Mouse (Mus musculus): ENCODE data around the gene Casp6.

Gene Casp6

DNA sequence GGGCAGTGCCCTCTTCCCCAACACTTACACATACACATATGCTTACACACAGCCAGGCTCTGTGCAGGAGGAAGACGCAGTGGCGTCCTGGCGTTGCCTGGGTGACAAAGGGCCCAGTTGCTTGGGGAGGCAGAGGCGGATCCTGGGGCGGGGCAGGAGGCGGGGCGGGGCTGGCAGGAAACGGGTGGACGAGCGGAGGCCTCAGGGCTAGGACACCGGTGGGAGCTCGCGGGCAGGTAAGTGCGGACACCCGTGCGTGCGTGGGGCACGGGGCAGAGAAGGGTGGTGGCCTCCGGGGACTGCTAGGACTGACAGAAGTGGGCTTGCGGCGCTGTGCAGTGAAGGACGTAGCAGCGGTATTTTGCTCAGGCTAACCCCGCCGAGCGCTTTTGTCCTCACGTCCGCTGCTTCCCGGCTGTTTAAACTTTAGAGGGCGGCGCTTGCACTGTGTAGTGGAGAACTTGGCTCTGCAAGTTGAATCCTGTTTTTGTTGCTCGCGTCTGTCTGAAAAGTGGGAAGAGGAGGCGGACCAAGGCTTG lies at the start of gene Casp6:
TSS of gene Casp6 (plus strand) at position 155 of the 539 bp plus-strand sequence.
- DNase-seq (ENCODE audit: low read depth) = peak; percentile 71

DNA sequence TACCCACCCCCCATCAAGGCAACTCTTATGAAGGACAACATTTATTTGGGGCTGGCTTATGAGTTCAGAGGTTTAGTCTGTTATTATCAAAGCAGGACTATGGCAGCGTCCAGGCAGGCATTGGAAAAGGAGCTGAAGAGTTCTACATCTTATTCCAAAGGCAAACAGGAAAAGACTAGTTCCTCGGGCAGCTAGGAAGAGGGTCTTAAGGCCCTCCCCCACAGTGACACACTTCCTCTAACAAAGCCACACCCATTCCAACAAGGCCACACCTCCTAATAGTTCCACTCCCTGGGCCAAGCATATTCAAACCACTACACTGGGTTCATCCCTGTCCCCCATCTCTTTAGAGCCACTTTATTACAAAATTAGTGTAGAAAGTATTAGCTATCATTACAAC lies 38.6 kb upstream of the Casp6 start:
- DNase-seq (ENCODE audit: low read depth) = no peak

DNA sequence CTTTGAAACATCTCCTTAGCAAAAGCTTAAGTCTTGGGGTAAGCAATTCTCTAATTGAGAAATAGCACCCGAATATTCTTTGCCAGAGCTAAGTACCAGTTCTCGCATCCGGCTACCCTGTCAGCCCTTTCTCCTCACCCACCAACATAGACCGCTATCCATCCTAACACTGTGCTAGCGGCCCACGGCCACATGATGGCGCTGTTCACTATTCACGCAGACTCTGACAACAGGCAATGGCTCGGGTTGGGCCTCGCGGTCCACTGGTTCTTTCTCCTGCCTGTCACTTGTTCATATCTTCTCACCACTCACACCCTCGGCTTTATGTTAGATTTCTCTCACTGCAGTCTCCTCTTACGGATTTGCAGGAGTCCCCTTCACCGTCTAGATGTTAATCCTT lies 37.5 kb upstream of the Casp6 start:
- DNase-seq (ENCODE audit: low read depth) = no peak

DNA sequence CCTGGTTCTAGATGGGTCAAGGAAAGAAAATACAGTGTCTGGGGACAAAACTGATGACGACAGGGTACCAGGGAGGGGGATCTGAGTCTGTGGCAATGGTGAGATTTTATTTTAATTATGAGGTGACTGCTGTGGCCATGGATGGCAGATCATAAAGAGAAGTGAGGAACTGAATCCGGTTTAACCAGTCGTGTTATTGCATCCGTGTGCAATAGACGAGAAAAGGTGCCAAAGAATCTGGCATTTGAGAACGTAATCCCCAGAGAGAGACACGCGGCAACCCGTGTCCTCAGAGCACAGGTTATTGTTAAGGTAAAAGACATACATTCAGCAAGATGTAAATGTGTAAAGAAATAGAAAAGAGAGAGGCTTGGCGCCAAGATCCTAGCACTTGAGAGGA lies 23.9 kb upstream of the Casp6 start:
- DNase-seq (ENCODE audit: low read depth) = no peak

DNA sequence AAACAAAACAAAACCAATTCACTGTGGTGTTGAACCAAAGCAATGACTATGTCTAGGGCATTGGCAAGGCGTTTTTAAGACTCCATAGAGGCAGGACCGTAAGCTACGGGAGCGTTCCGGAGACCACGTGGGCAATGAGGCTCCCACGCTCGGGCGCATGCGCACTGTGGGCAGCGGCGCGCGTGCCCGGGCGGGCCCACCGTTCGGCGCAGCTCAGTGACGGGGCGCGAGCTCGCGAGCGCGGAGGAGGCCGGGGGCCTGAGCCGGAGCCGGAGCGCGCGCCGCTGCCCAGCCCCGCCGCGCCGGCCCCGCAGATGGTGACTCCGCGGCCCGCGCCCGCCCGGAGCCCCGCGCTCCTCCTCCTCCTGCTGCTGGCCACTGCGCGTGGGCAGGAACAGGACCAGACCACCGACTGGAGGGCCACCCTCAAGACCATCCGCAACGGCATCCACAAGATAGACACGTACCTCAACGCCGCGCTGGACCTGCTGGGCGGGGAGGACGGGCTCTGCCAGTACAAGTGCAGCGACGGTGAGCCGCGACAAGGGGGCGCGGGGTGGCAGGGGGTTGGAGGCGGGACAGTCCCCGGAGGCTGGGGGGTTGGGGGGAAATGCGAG lies 22.7 kb upstream of the Casp6 start, which contains the start of gene Pla2g12a:
TSS of gene Pla2g12a (plus strand) at position 202 of the 617 bp plus-strand sequence.
- peak; percentile 70 for DNase-seq (ENCODE audit: low read depth)

DNA sequence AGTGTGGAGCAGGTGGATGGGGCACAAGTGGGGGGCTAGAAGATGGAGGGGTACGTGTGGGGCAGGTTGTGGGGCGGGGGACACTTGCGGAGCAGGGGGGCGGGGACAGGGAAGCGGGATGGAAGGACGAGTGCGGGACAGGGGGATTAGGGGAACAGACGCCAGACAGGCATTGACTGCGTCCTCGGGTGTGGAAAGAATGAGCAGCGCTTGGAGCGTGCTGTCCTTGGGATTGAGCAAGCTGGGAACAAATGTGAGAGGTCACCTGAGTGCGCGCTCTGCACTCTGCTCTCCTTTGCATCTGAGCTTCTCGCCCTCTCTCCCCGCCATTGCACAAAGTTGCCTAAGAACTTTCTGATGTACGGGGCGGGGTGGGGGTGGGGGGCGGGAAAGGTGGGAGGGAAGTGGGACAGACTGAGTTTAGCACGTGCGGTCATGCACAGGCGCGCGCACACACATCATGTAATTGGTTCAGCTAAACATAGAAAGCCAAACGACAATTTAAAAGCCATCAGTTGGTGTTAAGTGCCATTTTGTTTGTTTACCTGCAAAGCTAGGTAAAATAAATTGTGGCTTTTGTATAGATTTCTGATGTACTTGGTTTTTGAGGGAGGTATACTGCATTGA lies 22.0 kb upstream of the Casp6 start:
- peak; percentile 34 for DNase-seq (ENCODE audit: low read depth)

DNA sequence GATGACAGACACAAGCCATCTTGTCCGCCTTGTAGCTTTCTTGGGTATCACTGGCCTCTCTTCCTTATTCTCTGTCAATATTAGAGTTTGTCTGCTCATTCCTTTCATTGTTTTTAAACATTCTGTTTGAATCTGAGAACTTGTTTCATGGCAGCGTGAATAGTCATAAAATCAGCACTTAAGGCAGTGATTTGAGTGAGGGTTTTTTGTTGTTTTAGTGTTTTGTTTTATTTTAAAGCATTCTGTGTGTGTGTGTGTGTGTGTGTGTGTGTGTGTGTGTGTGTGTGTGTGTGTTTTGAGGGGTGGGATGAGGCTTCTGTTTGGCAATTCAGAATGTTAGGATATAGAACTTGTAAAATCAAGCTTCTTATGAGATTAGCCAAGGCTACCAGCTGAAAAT lies 21.3 kb upstream of the Casp6 start:
- no peak for DNase-seq (ENCODE audit: low read depth)

DNA sequence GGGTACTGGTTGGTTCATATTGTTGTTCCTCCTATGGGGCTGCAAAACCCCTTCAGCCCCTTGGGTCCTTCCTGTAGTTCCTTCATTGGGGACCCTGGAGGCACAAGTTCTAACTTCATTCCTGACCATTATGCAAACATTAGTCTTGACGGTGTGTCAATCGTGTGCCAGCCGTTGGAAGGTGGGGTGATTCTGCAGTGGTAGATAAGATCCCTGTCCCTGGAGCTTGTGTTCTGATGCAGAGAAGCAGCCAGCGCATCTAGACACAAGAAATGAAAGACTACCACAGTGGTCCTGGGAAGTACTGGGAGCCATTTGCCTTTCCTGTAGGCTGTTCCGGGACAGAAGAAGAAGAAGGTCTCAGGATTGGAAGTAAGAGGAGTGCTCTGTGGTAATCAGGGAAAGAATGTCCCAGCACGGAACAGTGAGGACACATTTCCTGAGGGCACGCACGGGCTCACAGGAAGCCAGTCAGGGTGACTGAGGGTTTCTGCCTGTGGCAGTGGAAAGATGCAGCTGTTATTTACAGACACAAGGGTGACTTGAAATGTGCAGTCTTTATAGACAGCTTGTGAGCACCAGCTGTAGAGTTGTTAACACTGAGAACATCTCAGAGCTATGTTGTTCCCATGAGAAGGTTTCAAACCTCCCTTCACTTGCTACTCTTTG lies 20.2 kb upstream of the Casp6 start:
- peak; percentile 67 for DNase-seq (ENCODE audit: low read depth)

DNA sequence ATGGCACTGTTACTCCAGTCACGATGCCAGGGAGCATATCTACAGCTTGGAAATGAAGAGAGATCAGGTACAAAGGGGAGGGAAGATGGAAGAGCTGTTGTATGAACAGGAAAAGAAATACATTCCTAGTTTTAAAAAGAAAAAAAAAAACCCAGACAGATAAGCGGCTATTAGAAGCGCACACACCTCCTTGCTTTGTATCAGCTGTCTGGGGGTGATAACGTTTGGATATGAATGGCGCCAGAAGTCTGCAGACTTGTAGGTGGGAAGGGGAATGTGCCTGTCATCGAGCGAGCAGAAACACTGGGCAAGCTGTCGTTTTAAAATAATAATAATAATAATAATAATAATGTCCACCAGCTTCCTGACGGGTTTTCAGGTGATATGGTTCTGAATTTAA lies 15.6 kb upstream of the Casp6 start:
- peak; percentile 48 for DNase-seq (ENCODE audit: low read depth)

DNA sequence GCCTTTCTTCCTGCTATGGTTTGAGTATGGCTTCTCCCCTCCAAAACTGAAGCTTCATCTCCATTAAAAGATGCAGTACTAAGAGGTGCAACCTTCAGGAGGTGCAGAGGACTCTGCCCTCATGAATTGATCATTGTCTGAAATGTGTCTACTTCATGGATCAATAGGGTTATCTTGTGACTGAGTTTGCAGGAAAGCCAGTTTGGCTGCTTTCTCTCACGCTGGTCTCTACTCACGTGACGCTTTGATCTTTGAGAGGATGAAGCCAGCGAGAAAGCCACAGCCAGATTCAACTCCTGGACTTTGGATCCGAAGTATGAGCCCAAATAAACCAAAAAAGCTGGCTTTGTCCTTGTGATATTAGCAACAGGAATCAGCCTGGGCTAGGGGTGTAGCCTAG lies 14.8 kb upstream of the Casp6 start:
- no peak for DNase-seq (ENCODE audit: low read depth)

DNA sequence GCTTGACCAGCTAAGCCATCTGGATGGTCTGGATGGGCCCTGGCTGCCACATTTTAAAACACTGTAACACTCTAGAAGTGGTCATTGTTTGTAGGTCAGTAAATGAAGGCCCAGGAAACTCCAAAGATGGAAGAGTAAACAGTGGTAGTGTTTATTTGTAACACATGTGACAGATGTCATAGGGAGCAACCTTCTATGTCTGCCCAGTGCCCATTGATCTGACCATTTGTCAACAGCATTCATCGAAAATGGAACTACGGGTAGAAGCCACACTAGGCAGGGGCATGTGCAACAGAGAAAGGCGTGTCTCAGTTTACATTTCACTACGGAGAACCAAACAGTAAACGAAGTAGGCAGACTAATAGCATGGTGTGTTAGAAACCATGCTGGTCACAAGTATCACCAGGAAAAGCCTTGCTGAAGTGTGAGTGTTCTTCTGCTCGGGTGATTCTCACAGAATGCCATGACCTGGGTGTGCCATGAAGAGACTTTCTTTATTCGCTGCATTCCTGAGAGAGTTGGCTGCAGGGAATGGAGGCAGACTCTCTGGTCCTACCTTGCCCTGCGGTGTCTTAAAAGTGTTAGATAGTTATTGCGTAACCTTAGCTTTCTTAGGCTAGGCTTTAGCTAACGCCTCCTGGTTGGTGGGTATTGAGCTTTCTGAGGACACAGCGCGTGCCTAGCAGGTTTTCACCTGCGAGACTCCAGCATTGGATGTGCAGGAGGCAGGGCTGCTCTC lies 13.3 kb upstream of the Casp6 start:
- DNase-seq (ENCODE audit: low read depth) = no peak

DNA sequence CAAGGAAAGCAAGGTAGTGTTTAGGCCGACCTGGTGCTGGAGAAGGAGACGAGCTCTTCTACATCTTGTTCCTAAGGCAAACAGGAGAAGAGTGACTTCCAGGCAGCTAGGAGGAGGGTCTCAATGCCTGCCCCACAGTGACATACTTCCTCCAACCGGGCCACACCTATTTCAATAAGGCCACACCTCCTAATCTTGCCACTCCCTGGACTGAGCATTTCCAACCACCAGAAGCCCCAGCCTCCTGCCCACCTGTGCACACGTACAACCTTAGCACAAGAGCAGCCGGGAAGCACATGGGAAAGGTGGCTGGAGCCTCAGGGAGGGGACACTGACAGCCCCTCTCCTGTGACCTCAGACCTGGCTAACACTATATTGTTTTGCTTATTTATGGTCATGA lies 9.2 kb upstream of the Casp6 start:
- DNase-seq (ENCODE audit: low read depth) = no peak

DNA sequence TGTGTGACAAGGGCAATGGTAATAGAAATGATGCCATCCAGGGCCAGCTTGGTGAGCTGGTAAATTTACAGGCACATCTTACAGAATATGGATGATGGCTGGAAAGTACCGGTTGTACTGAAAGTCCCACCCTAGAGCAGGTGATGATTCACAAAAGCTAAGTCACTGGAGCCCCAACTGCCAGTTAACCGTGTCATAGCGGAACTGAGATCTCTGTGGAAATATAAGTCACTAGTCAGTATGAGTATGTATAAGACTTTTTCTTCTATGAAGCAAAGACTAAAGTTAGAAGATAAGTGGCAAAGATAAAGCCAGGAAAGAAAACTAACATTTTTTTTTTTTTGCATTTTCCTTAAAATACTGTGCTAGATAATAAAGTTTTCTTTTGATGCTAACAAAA lies 8.1 kb upstream of the Casp6 start:
- no peak for DNase-seq (ENCODE audit: low read depth)

DNA sequence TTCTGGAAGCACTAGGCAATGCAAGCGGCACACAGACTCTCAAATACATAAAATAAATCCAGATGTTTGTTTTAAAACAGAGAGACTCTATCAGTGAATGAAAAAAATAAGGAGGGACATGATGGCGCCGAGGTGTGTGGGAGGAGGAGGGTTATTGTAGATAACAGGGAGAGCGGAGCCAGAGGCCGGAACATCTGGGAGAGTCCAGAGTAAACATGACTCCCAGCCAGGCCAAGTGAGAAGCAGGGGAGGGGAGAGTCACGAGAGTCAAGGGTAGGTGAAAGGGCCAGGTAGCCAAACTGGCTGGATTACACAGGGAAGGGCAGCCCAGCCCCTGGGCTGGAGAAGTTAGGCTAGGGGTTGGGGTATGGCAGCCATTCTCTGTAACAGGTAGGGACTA lies 4.6 kb upstream of the Casp6 start:
- DNase-seq (ENCODE audit: low read depth) = no peak

DNA sequence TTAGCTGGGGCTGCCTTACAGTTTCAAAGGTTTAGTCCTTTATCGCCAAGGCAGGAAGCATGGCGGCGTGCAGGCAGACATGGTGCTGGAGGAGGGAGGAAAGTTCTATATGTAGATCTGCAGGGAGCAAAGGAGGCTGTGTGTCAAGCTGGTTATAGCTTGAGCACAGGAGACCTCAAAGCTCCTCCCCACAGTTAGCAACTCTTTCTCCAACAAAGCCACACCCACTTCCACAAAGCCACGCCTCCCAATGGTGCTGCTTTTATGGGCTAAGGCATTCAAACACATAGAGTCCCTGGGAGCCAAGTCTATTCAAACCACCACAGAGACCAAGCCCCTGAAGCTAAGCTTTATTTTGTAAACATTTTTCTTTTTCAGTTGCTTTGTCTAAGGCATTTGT lies 2.3 kb upstream of the Casp6 start:
- peak; percentile 63 for DNase-seq (ENCODE audit: low read depth)

DNA sequence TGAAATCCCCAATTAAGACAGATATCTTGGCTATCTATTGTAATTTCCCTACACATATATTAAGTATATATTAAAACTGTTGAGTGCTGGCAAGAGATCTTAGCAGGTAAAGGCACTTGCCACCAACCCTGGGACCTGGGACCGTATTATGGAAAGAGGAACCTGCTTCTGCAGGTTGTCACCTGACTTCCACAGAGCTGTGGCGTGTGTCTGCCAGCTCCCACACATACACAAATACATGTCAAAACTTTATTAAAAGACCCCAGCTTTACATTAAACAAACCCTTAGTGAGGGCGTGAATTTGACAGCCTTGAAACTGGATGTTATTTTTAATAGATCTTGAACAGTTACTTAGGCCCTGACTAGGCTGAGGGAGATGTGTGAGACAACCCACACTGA lies 2.1 kb downstream of the Casp6 start:
- DNase-seq (ENCODE audit: low read depth) = no peak

DNA sequence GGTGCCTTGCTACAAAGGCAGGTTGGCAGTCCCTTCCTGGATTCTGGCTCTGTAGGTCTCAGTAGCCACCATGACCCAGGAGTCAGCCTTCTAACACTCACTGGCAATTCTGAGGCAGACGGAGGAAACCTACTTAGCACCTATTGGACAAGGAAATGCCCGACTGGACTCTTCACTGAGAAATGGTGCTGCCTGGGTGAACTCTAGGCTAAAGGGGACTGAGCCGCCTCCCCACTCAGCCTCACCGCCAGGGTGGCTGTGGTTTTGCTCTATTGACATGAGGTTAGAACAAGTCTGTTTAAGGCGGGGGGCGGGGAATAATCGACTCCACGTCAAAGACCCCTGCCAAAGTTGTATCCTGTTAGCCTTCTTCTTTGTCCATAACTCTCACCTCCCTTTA lies 2.6 kb downstream of the Casp6 start:
- DNase-seq (ENCODE audit: low read depth) = no peak

DNA sequence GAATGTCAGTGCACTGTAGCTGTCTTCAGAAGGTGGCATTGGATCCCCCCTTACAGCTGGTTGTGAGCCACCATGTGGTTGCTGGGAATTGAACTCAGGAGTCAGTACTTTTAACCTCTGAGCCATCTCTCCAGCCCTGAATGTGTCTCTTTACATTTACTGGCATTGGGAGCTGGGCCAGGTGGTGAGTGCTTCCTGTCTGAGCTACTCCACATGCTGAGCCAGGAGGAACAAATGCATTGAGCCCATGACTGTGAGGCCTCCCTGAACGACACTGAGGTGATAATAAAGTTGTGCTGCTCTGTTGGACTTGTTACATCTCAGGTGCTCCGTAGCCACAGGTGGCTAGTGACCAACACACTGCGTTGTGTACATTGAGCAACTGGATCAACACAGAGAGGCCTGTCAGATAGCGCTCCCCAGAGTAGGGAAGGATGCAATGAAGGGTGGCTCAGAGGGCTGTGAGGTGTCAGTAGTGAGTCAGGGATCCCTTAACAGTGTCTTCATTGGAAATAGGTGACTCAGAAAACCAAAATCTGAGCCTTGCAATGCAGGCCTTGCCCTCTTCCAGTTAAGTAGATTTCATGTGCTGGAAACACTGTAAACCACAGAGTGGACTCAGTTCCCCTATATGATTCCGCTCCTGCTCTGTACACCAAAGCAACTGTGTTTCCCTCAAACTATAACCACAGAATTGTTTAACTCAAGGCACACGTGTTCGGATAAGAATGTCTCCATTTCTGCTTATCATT lies 3.3 kb downstream of the Casp6 start:
- DNase-seq (ENCODE audit: low read depth) = no peak

DNA sequence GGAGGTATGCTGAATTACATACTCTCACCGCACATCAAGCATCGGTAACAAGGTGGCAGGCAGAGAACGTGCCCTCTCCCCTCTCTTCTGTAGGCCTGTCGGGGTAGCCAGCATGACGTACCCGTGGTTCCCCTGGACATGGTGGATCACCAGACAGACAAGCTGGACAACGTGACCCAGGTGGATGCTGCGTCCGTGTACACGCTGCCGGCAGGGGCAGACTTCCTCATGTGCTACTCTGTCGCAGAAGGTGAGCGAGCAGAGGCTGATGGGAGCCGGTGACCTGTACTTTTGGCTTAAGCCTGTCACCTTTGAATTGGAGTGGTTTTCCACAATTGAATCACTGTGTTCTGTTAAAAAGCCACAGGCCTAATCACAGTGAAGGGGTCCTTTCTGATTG lies 10.8 kb downstream of the Casp6 start:
- no peak for DNase-seq (ENCODE audit: low read depth)

DNA sequence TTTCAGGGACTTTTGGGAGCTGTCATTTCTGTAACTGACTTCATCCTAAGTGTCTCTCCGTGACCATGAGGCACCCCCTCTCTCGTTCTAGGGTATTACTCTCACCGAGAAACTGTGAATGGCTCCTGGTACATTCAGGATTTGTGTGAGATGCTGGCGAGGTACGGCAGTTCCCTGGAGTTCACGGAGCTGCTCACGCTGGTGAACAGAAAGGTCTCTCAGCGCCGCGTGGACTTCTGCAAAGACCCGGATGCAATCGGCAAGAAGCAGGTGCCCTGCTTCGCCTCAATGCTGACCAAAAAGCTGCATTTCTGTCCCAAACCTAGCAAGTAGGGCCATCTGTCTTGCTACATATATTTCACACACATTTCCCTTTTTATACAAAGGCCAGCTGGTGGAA lies 12.0 kb downstream of the Casp6 start:
- no peak for DNase-seq (ENCODE audit: low read depth)

DNA sequence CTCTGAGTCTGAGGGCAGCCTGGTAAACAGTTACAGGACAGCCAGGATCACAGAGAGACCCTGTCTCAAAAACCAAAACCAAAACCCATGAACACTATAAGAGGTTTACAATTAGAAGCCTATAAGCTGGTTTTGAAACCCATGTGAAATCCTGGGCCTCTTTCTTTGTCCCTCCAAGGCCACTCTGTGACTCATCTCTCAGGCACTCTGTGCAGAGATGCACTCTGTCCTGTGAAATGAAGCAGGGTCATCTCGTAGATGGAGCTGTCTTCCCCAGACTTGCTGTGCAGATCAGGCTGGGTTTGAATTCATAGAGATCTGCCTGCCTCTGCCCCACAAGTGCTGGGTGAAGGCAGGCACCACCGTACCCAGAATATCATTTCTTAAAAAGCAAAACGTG lies 16.2 kb downstream of the Casp6 start:
- no peak for DNase-seq (ENCODE audit: low read depth)

DNA sequence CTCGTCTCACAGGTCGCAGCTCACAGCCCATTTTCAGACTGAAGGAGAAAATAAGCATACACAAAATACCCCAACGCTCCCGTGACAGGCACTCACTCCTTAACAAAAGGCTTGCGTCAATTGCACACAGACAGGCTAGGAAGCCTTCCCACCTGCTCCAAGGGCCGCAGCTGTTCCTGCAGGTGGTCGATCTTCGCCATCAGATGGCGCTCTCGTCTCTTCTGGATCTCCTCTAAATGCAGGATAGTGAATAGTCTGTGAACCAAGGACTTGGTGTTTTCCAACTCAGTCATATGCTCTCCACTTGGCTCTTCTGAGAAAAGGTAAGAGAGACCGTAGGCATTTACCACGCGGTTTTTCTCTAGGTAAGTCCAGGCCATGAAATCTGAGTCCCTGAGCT lies 17.2 kb downstream of the Casp6 start:
- no peak for DNase-seq (ENCODE audit: low read depth)

Measured in c-Kit-positive CD71-positive TER-119-negative erythroid progenitor cells, embryonic 14.5 days (primary cell).